Mouse (Mus musculus) hematopoietic stem cell, adult 5-6 weeks (primary cell): Measurements from ENCODE around the gene Zfp966. TPM values are rescaled to one million over a fixed set of nuclear protein-coding genes. Genes with fewer than 3 reads are reported as not detected.
"Not testable (repeated sequence)": the region's sequence is repeated elsewhere in the genome, so short reads cannot be mapped to it uniquely, and the experiment has no call there.

Experiments used
- ATAC-seq, 2 experiments: fragments of 125-278 bp in 1 of 2; replicated peaks in 1 of 2; 2 replicates each; pipeline ENCODE4 v1.8.0; 2016 to 2017; ENCODE audit warnings: inconsistent platforms in 2 of 2, mild to moderate bottlenecking in 2 of 2, moderate number of reproducible peaks in 2 of 2, low read depth in 1 of 2, moderate TSS enrichment in 1 of 2; ENCODE audit not compliant: low FRiP score in 2 of 2, poor library complexity in 2 of 2, severe bottlenecking in 2 of 2, insufficient read depth in 1 of 2, low TSS enrichment in 1 of 2
- total RNA-seq: library from RNA; stranded (forward); fragments of 172-1452, 232-1000 nt; gene quantifications from 2 replicates; pipeline ENCODE4 v1.2.3, GENCODE M21; 2017

Gene Zfp966
- 22.6 and 25.2 TPM in 2 replicates for total RNA-seq

DNA sequence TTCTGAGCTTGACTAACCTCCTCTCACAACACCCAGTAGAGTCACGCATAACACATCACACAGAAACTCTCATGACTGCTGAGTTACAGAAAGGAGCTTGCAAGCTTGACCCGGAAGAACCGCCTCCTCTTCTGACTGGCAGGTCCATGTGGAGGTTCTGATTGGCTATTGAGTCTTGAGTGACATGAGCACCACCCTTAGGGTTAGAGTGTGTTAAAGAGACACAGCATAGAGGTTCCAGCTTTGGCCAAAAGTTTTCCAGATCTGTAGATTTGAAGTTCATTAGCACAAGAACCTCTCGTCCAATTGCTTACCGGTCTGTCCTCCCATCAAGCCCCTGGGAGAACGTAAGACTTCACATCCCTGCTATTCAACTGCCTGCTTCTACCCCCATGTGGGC, at the start of gene Zfp966:
Gene Zfp966 (minus strand): TSS at position 101 of the 400 bp plus-strand sequence.
- not testable (repeated sequence) for ATAC-seq

- not testable (repeated sequence) for ATAC-seq
Observed at GRCm38 (mm10) chr2:175965031-175965430, 34.1 kb upstream of the Zfp966 start, which contains the start of gene Gm2026. Gm2026 (plus strand) TSS chr2:175965331.

- ATAC-seq, result peak in 1 of 2 experiments; percentile 67; a peak in 1 of 4 replicates
Observed at GRCm38 (mm10) chr2:175869024-175869423, 61.9 kb downstream of the Zfp966 start, which contains the start of gene Gm6710. Gm6710 (plus strand) TSS chr2:175869219.

Other genes with a start within 250 kb of the Zfp966 start
- 19.0 TPM in 1 of 2 replicates, not detected in the other for gene Zfp969, start 227.5 kb downstream of the Zfp966 start, total RNA-seq
- 29.9 TPM in 1 of 2 replicates, not detected in the other for gene Gm2007, start 189.6 kb downstream of the Zfp966 start, total RNA-seq
- gene Gm14288, start 130.0 kb downstream of the Zfp966 start, total RNA-seq, result 8.7 and 14.2 TPM in 2 replicates
- gene Gm6710, start 61.9 kb downstream of the Zfp966 start, total RNA-seq, result 6.0 and 8.1 TPM in 2 replicates
- 19.6 TPM in 1 of 2 replicates, not detected in the other for gene Gm2026, start 34.2 kb upstream of the Zfp966 start, total RNA-seq
- gene Gm2004, start 218.7 kb upstream of the Zfp966 start, total RNA-seq, result 1.0 TPM in 1 of 2 replicates, not detected in the other